Mouse (Mus musculus): ENCODE measurements around the gene Ube2t. TPM values are rescaled to one million over a fixed set of nuclear protein-coding genes. Genes with fewer than 3 reads are reported as not detected.

Ube2t gene
- total RNA-seq, 2 experiments from 2014 or later: 2.0 to 2.5 TPM

Other genes with a start within 250 kb of the Ube2t start
- gene Ppp1r12b, start 6.6 kb upstream of the Ube2t start, total RNA-seq (2021): 10 to 100 TPM; 71.9 to 77.8 TPM
- gene Lgr6, start 142.7 kb downstream of the Ube2t start, total RNA-seq (2021): 1 to 10 TPM; 1.7 to 1.8 TPM
- not detected for gene Ptpn7, start 170.1 kb downstream of the Ube2t start, total RNA-seq (2021)
- gene Arl8a, start 184.3 kb downstream of the Ube2t start, total RNA-seq (2021): 100 to 1,000 TPM; 251 to 253 TPM
- gene Gpr37l1, start 205.1 kb downstream of the Ube2t start, total RNA-seq (2021): 100 to 1,000 TPM; 188 to 199 TPM